Mouse (Mus musculus): Measurements from ENCODE around the gene 4921539E11Rik. TPM values are rescaled to one million over a fixed set of nuclear protein-coding genes. Genes with fewer than 3 reads are reported as not detected.

4921539E11Rik gene
- polyA plus RNA-seq, 1 experiment from 2014 or later, result not detected

Other genes with a start within 250 kb of the 4921539E11Rik start
- gene Mier1, start 176.5 kb downstream of the 4921539E11Rik start, polyA plus RNA-seq (2016; fragmentation: Nextera tagmentation; extraction: Ambion mirVana), result 37.0 and 37.3 TPM in 2 replicates
- gene Wdr78, start 176.3 kb downstream of the 4921539E11Rik start, polyA plus RNA-seq (2016; fragmentation: Nextera tagmentation; extraction: Ambion mirVana), result 4.8 and 5.0 TPM in 2 replicates
- 10.3 and 11.2 TPM in 2 replicates for gene Slc35d1, start 75.7 kb downstream of the 4921539E11Rik start, polyA plus RNA-seq (2016; fragmentation: Nextera tagmentation; extraction: Ambion mirVana)
- gene Oma1, start 22.9 kb upstream of the 4921539E11Rik start, polyA plus RNA-seq (2016; fragmentation: Nextera tagmentation; extraction: Ambion mirVana), result 16.2 and 17.8 TPM in 2 replicates